Mouse (Mus musculus) adrenal gland, adult (tissue): ENCODE measurements around the gene Fbxl17.
A peak's percentile ranks its signal among the peaks of the same experiment; 100 is the strongest.

ENCODE experiments used
- DNase-seq, 2 experiments: peaks; one replicate each; pipeline ENCODE4 v3.0.0; 2022 to 2023; ENCODE audit warnings: low spot score in 1 of 2; ENCODE audit not compliant: inconsistent age in 2 of 2

Fbxl17 gene

GRCm38 (mm10) chr17:63114399-63115085 lies 385.3 kb downstream of the Fbxl17 start:
- no peak for DNase-seq

- no peak for DNase-seq
Observed at GRCm38 (mm10) chr17:63112826-63113225, 387.0 kb downstream of the Fbxl17 start.

- DNase-seq, result peak; percentile 14 to 49
Observed at GRCm38 (mm10) chr17:63110994-63111393, 388.8 kb downstream of the Fbxl17 start.

GRCm38 (mm10) chr17:63110211-63110755 lies 389.5 kb downstream of the Fbxl17 start:
- no peak for DNase-seq

GRCm38 (mm10) chr17:63108035-63108434 lies 391.8 kb downstream of the Fbxl17 start:
- no peak for DNase-seq

GRCm38 (mm10) chr17:63107515-63107914 lies 392.3 kb downstream of the Fbxl17 start:
- DNase-seq, result no peak

- no peak for DNase-seq
Observed at GRCm38 (mm10) chr17:63095553-63095952, 404.3 kb downstream of the Fbxl17 start.

- no peak for DNase-seq
Observed at GRCm38 (mm10) chr17:63095017-63095416, 404.8 kb downstream of the Fbxl17 start.

GRCm38 (mm10) chr17:63093184-63093583 lies 406.6 kb downstream of the Fbxl17 start:
- no peak for DNase-seq

- no peak for DNase-seq
Observed at GRCm38 (mm10) chr17:63092774-63093173, 407.0 kb downstream of the Fbxl17 start.

- DNase-seq, result no peak
Observed at GRCm38 (mm10) chr17:63090112-63090511, 409.7 kb downstream of the Fbxl17 start.

- no peak for DNase-seq
Observed at GRCm38 (mm10) chr17:63087265-63087664, 412.6 kb downstream of the Fbxl17 start.

GRCm38 (mm10) chr17:63086526-63086925 lies 413.3 kb downstream of the Fbxl17 start:
- DNase-seq, result no peak

- DNase-seq, result peak in 1 of 2 experiments; percentile 42
Observed at GRCm38 (mm10) chr17:63085227-63085626, 414.6 kb downstream of the Fbxl17 start.

GRCm38 (mm10) chr17:63079087-63079486 lies 420.7 kb downstream of the Fbxl17 start:
- DNase-seq, result no peak

- DNase-seq, result peak in 1 of 2 experiments; percentile 17
Observed at GRCm38 (mm10) chr17:63077509-63077908, 422.3 kb downstream of the Fbxl17 start.

GRCm38 (mm10) chr17:63076661-63077060 lies 423.2 kb downstream of the Fbxl17 start:
- peak in 1 of 2 experiments; percentile 56 for DNase-seq

GRCm38 (mm10) chr17:63076037-63076426 lies 423.8 kb downstream of the Fbxl17 start:
- DNase-seq, result no peak

- DNase-seq, result no peak
Observed at GRCm38 (mm10) chr17:63075091-63076036, 424.5 kb downstream of the Fbxl17 start.

- no peak for DNase-seq
Observed at GRCm38 (mm10) chr17:63073342-63073741, 426.5 kb downstream of the Fbxl17 start.

- peak in 1 of 2 experiments; percentile 63 for DNase-seq
Observed at GRCm38 (mm10) chr17:63071134-63071923, 428.5 kb downstream of the Fbxl17 start.
